Mouse (Mus musculus): ENCODE measurements around the gene Aqp9. TPM values are rescaled to one million over a fixed set of nuclear protein-coding genes. Genes with fewer than 3 reads are reported as not detected.

The Aqp9 gene
- polyA plus RNA-seq, 1 experiment from 2014 or later: 0.93 TPM

- no peaks in the 10 kb centered on the region for H3K36me3 ChIP-seq (replicated peaks)
- 87% methylated on average over 5 of the region's 5 CpGs for WGBS
- H3K4me1 ChIP-seq: peaks cover 9% of the 10 kb centered on the region
- no peak overlapping the region for H3K9ac ChIP-seq
- H3K4me2 ChIP-seq: no peak overlapping the region
- H3K27ac ChIP-seq: no peak overlapping the region
- H3K27me3 ChIP-seq: no peaks in the 10 kb centered on the region
- ATAC-seq (ENCODE audit: low FRiP score): no peak
- H3K4me3 ChIP-seq (replicated peaks): no peak overlapping the region
- H3K9me3 ChIP-seq: no peaks in the 10 kb centered on the region
Measured at GRCm38 (mm10) chr9:71067156-71067555, 101.3 kb downstream of the Aqp9 start.

- H3K9me3 ChIP-seq: no peaks in the 10 kb centered on the region
- peaks cover 9% of the 10 kb centered on the region for H3K4me1 ChIP-seq
- no peak overlapping the region for H3K27ac ChIP-seq
- ATAC-seq (ENCODE audit: low FRiP score): no peak
- no peak overlapping the region for H3K4me2 ChIP-seq
- WGBS: 80% methylated on average over 7 of the region's 7 CpGs
- no peak overlapping the region for H3K9ac ChIP-seq
- H3K4me3 ChIP-seq (replicated peaks): no peak overlapping the region
- no peaks in the 10 kb centered on the region for H3K36me3 ChIP-seq (replicated peaks)
- no peaks in the 10 kb centered on the region for H3K27me3 ChIP-seq
Measured at GRCm38 (mm10) chr9:71066491-71066890, 102.0 kb downstream of the Aqp9 start.

- 72% methylated on average over 6 of the region's 6 CpGs for WGBS
Measured at GRCm38 (mm10) chr9:71065343-71065875, 103.1 kb downstream of the Aqp9 start.

GRCm38 (mm10) chr9:71064291-71064840 lies 104.1 kb downstream of the Aqp9 start:
- no peak overlapping the region for H3K4me2 ChIP-seq
- H3K9me3 ChIP-seq: no peaks in the 10 kb centered on the region
- 73% methylated on average over 8 of the region's 8 CpGs for WGBS
- no peak overlapping the region for H3K27ac ChIP-seq
- H3K4me1 ChIP-seq: peaks cover 9% of the 10 kb centered on the region
- ATAC-seq (ENCODE audit: low FRiP score): no peak
- no peak overlapping the region for H3K9ac ChIP-seq
- no peaks in the 10 kb centered on the region for H3K27me3 ChIP-seq
- no peak overlapping the region for H3K4me3 ChIP-seq (replicated peaks)
- H3K36me3 ChIP-seq (replicated peaks): no peaks in the 10 kb centered on the region

More at GRCm38 (mm10) chr9:71065343-71065875, 103.1 kb downstream of the Aqp9 start:
- no peak for ATAC-seq (ENCODE audit: low FRiP score)
- H3K4me3 ChIP-seq (replicated peaks): no peak overlapping the region
- H3K27ac ChIP-seq: no peak overlapping the region
- H3K4me1 ChIP-seq: peaks cover 9% of the 10 kb centered on the region
- H3K27me3 ChIP-seq: no peaks in the 10 kb centered on the region
- H3K4me2 ChIP-seq: no peak overlapping the region
- H3K9ac ChIP-seq: no peak overlapping the region
- H3K9me3 ChIP-seq: no peaks in the 10 kb centered on the region
- no peaks in the 10 kb centered on the region for H3K36me3 ChIP-seq (replicated peaks)

GRCm38 (mm10) chr9:71063551-71063950 lies 104.9 kb downstream of the Aqp9 start:
- Histone ChIP-seq H3K4me2 (no peak overlapping the region), H3K9me3 (no peaks in the 10 kb centered on the region), H3K4me1 (peaks cover 9% of the 10 kb centered on the region), H3K27ac (no peak overlapping the region), H3K4me3 (replicated peaks) (no peak overlapping the region), H3K9ac (no peak overlapping the region), H3K36me3 (replicated peaks) (no peaks in the 10 kb centered on the region), H3K27me3 (no peaks in the 10 kb centered on the region)
- ATAC-seq (ENCODE audit: low FRiP score): no peak

GRCm38 (mm10) chr9:71062976-71063375 lies 105.5 kb downstream of the Aqp9 start:
- Histone ChIP-seq H3K9ac (no peak overlapping the region), H3K9me3 (no peaks in the 10 kb centered on the region), H3K36me3 (replicated peaks) (no peaks in the 10 kb centered on the region), H3K27me3 (no peaks in the 10 kb centered on the region), H3K4me3 (replicated peaks) (no peak overlapping the region), H3K4me2 (no peak overlapping the region), H3K27ac (no peak overlapping the region), H3K4me1 (peaks cover 9% of the 10 kb centered on the region)
- no peak for ATAC-seq (ENCODE audit: low FRiP score)
- WGBS: 90% methylated on average over 4 of the region's 4 CpGs

- Histone ChIP-seq H3K4me1 (peaks cover 9% of the 10 kb centered on the region), H3K4me2 (no peak overlapping the region), H3K9me3 (no peaks in the 10 kb centered on the region), H3K27ac (no peak overlapping the region), H3K36me3 (replicated peaks) (no peaks in the 10 kb centered on the region), H3K4me3 (replicated peaks) (no peak overlapping the region), H3K9ac (no peak overlapping the region), H3K27me3 (no peaks in the 10 kb centered on the region)
- no peak for ATAC-seq (ENCODE audit: low FRiP score)
Measured at GRCm38 (mm10) chr9:71062301-71062700, 106.2 kb downstream of the Aqp9 start.

Other genes with a start within 250 kb of the Aqp9 start
- not detected in 2 replicates for gene Lipc, start 216.5 kb downstream of the Aqp9 start, polyA plus RNA-seq (2016; fragmentation: Nextera tagmentation; extraction: Ambion mirVana)
- gene Aldh1a2, start 47.1 kb upstream of the Aqp9 start, polyA plus RNA-seq (2016; fragmentation: Nextera tagmentation; extraction: Ambion mirVana): 5.7 TPM in 2 replicates

Measured in forebrain, embryonic 12.5 days (tissue).